Mouse (Mus musculus): ENCODE data around the gene Abracl.

The Abracl gene

DNA sequence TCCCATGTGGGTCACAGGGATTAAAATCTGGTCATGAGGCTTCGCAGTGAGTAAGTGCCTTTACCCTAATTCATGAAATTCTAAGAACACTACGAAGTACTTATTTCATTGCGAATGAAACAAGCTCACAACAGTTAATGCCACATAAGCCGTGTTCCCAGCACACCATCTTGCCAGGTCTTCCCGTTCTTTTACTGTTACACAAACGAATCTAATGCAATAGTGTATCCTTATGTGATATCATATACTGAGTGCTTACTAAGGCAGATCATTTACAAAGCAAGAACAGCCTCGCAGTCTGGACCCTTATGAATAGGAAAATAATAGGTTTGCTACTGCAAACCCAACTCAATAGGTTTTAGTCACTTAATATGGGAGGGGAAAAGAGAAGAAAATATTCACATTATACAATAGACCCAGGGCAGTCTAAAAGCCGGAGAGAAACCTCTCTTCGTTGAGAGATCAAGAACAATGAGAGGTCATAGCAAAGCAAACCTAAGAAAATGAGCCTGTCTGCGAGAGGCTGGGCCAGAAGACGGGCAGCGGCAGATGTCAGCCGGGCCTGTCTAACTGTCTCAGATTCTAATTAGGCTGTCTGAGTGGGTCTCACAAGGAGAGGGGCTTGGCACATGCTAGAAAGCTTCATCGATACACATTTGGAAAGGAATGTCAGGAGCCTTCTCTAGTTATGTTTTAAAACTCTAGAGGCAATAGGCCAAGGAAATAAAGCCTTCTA is 1.3 kb downstream of the Abracl start:
- no peak for DNase-seq (ENCODE audit: low spot score in 2 of 2)

DNA sequence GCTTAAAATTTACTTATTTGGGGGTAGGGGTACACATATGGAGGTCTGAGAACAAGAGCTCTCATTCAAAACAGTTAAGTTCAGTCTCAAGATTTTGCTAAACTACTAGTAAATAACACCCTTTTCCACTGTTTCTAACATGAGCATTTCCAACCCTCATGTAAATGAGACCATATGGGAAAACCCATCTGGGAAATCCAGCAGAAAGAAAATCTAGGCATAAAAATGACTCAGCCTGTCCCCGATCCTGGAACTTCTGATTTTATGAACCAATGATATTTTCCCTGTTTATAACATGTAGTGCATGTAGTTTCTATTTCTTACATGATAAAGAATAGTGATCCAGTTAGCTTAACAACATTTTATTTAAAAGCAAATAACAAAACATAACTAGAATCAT is 2.2 kb downstream of the Abracl start:
- no peak for DNase-seq (ENCODE audit: low spot score in 2 of 2)

DNA sequence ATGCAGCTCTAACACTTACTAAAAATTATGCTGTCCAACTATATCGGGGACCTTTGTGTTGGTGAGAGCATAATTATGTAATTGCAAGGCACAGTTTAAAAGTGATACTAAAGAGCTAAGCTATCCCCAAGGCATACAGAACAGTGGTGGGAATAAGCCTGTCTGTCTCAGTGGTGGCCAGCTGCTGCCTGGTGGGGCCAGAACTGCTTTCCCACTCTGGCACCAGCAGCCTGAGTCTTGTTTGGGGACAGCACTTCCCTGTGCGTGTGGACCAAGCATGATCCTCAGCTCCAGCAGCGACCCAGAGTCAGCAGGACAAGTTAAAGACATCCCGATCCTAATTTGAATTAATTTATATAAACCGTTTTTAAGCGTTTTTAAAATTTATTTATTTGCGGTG is 2.6 kb downstream of the Abracl start:
- DNase-seq (ENCODE audit: low spot score in 2 of 2): no peak

DNA sequence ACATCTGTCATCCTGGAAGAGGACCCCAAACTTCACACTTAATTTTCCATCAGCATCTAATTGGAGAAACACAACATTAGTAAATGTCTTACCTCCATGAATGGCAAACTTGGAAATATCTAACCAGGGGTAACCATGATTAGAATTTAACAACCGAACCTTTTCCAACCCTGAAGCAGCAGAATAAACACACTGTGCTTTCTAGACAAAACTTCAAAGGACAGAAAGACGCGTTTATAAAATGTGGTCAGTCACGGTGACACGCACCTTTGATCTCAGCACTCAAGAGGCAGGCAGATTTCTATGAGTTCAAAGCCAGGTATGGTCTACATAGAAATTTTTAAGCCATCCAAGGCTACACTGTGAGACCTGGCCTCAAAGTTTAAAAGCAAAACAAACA is 11.3 kb downstream of the Abracl start:
- DNase-seq (ENCODE audit: low spot score in 2 of 2): no peak

DNA sequence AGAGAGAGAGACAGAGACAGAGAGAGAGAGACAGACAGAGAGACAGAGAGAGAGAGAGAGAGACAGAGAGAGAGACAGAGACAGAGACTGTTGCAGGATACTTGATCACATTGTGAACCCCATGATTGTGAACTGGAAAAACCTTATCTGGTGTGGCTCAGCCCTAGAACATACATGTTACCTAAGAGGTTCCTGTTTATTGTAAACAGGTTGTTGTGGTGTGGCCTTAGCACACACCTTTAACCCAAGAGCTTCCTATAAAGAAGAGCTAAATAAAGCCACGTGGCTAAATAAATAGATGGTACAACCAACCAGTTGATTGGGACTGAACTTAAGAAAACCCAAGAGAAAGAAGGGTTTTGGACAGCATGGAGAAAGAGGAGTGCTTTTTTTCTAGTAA is 13.3 kb downstream of the Abracl start:
- DNase-seq (ENCODE audit: low spot score in 2 of 2): no peak

DNA sequence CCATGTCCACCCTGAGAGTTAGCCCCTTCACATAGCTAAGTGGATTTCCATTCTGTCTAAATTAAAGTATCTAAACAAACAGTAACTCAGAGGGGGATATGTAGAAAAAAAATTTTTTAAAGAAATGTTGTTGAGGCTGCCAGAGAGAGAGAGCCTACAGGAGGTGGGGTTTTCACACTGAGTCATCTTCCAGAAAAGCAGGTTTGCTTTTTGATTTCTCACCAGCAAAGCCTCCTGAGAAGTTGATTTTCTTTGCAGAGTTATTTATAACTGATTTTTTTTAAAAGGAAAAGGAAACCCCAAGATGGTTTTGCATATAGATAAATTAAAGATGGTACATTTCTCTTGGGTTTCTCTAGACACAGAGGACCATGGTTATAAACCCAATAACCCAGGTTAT is 15.0 kb downstream of the Abracl start:
- DNase-seq (ENCODE audit: low spot score in 2 of 2): peak in 1 of 2 experiments; percentile 3

DNA sequence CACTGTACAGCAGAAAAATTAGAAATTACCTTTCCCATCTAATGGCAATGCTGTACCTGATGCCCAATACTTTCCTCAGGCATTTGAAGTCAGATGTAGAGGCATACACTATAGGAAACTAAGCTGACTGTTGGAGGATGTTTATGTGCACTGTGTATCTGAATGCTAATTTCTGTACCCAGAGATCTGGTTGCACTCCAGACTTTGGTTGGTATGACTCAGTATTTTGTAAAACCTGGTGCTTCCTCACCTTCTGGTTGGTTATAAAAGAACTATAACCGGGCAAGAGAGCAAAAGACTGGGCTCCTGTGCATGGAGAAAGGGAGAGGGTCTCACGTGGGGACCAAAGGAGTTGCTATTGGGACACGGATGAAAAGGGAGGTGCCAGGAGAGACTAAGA is 15.8 kb downstream of the Abracl start:
- DNase-seq (ENCODE audit: low spot score in 2 of 2): no peak

DNA sequence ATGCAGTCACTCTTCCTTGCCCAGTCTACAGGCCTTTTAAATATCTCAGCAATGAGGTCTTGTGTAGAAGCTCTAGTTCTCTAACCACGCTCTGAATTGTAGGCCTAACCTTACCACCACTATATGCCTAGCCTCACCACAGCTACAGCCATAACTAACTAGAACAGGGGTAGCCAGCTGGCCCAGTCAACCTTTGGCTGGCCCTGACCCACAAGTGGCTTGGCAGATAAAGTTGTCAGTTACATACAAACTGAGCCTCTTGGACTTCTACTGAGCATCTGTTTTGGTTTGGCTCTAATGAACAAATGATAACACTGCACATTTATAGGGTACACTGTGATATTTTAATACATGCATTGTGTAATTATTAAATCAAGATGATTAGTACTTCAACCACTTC is 16.3 kb downstream of the Abracl start:
- no peak for DNase-seq (ENCODE audit: low spot score in 2 of 2)

DNA sequence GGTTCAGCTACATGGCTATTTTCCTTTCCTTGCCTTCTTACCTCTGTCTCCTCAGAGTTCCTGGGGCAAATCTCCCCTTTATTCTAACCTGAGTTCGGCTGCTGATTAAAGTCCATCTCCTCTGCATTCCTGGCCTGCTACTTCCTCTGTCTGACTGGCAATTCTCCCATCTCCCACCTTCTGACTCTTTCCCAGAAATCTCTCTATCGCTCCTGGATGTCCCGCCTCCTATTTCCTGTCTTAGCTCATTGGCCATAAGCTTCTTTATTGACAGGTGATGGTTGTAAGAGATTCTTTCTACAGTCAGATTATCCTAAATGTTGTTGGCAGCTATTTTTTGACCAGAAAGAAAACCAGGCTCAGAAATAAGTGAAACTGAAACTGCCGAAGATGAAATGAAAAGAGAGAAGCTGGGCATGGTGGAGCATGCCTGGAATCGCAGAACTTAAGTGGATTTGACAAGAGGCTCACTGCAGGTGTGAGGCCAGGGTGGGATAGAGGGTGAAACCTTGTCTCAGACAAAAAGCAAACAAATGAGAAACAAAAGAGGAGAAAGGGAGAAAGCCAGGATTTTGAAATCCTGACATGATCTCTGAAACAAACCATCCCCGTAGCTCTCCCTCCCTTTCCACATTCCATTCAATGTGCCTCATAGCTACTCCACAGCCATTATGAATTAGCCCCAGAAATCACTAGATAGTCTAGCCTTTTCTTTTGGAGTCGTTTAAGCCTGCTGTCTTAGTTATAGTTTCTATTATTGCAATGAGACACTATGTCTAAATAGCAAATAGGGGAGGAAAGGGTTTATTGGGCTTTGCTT is 17.7 kb downstream of the Abracl start:
- no peak for DNase-seq (ENCODE audit: low spot score in 2 of 2)

DNA sequence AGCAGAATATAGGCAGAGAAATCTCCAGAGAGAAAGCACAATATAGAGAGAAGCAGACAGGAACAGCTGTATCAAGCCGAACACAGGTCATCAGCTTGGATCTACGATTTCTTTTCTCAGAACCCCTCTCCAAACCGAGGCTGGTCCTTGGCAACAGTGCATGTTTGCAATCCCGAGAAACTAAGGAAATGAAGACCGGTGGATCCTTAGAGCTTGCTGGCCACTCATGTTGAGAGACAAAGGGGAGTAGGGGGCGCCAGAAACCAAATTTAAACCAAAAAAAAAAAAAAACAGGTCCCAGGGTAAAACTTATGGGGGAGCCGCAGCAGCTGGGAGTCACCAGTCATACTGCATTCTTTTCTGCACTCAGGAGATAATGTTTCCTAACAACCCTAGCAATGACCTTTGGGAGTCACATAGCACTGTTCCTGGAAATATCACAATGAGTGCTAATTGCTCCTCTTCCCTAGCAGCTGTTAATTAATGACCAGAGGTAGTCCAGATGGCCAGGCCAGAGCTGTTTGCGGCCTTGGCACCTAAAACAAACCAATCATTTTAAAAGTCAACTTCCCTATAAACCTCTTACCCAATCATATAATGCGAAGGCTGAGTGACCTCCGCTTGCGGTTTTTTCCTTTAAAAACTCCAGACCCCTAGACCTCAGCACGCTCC is 19.0 kb downstream of the Abracl start:
- DNase-seq (ENCODE audit: low spot score in 2 of 2): no peak

DNA sequence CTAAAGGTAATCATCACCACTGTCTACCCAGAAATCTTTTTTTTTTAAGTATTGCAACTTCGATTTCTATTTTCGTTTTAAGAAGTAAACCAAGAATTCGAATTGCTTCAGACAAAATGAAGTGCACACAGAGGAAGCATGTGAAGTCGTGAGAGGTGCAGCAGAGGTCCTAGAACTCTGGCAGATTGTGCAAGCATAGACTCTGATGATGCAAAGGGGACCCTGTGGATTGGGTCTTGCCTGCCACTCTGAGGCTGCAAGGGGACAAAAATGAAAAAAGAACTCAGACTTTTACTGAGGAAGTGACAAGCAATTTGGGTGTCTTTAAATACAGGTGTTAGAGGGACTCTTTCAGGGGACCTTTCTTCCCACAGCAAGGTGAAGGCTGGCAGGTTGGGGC is 32.5 kb downstream of the Abracl start:
- no peak for DNase-seq (ENCODE audit: low spot score in 2 of 2)

DNA sequence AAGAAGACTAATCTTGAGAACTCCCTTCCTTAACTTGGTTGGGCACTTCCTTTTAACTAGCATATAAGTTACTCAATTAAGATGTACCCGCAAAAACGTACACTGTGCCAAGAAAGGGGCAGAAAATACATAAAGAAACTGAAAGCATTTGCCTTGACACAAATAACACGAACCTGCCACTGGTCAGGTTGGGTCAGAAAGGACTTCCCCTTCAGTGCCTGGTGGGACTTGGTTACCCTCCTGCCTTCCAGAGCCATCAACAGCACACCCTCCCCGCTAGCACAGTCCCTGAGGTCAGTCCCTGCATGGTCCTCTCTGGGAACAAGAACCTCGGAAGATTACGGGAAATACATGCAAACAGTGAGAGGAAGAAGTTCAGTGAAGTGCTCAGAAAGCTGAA is 34.0 kb downstream of the Abracl start:
- DNase-seq (ENCODE audit: low spot score in 2 of 2): no peak

DNA sequence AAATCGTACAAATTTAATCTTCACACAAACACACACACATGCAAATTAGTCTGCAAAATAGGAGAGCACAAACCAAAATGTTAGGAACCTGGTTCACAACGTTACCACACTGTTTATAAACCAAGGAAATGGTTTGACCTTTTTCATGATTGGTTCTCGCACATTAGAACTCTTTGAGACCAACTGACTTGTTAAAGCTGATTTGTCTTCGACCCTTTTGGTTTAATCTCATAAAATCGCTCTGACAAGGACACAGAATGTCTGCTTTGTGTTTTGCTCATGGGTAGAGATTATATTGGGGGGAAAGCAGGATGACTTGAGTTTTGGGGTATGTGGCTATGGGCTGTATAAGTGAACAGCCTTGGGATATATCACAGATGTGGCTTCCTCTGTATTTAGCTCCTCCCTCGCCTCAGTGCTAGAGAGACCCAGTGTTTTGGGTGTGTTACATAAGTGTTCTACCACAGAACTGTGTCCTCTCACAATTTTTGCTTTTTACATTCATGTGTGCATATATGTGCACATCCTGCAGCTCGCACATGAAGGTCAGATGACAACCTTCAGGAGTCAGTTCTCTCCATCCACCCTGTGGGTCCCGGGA is 35.2 kb downstream of the Abracl start:
- DNase-seq (ENCODE audit: low spot score in 2 of 2): no peak

DNA sequence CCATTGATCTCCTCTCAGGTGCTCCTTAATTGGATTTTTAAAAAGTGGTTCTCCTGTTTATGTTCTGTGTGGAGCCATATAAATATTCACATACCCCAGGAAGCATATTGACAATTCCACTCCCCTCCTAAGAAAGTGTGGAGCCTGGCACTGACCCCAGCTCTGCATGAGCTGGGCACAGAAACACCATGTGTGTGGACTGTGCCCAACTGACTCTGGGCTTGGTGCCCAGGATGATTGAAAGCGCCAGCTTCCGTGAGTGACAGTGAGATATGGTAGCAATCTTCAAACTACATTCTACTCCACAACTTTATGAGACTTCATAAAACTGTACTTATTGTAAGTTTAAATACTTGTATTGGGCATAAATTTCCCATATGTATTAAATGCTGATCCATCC is 39.8 kb downstream of the Abracl start:
- no peak for DNase-seq (ENCODE audit: low spot score in 2 of 2)

DNA sequence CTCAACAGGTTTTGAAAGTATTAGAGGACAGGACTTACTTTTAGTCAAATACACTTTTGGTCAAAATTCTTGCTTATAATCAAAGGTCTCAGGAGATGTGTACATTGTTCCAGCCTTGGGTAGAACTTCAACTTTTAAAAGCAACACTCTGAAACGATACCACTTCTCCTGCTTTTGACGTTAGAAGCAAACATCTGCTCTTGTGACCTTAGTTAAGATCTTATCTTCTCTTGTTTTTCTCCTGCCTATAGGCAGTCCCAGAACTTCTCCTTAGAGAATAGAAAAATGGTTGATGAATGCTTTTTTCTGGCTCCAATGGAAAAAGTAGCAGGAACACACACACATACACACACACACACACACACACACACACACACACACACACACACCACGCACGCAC is 57.0 kb downstream of the Abracl start:
- no peak for DNase-seq (ENCODE audit: low spot score in 2 of 2)

Data from right cerebral cortex, postnatal 36 days (tissue).